Mouse (Mus musculus) forebrain, embryonic 11.5 days (tissue): ENCODE data around the gene Npas3. TPM values are rescaled to one million over a fixed set of nuclear protein-coding genes. Genes with fewer than 3 reads are reported as not detected.

Experiments
- ATAC-seq: fragments of 200-750 bp; cut with Nextera tagmentation; replicated peaks from 2 replicates; pipeline ENCODE4 v1.8.0; 2017; ENCODE audit warnings: moderate TSS enrichment; ENCODE audit not compliant: low FRiP score
- DNase-seq: peaks from one replicate; pipeline ENCODE4 v3.0.0-alpha.2; 2017; ENCODE audit warnings: low spot score
- H3K27ac ChIP-seq: fragments of 300-500 bp; sonication (generic); 2 replicates; pipeline ENCODE4 v1.5.1; 2014; ENCODE audit warnings: low read depth, low read length
- H3K27me3 ChIP-seq: fragments of 300-500 bp; sonication (generic); 2 replicates; pipeline ENCODE4 v1.6.1; 2014; ENCODE audit warnings: mild to moderate bottlenecking, low read length, mixed read lengths; ENCODE audit not compliant: control insufficient read depth, insufficient read depth
- H3K36me3 ChIP-seq: fragments of 300-500 bp; sonication (generic); 2 replicates; pipeline ENCODE4 v1.6.1; 2014; ENCODE audit warnings: mild to moderate bottlenecking, low read length, moderate library complexity, mixed read lengths; ENCODE audit not compliant: control insufficient read depth, insufficient read depth
- H3K4me1 ChIP-seq: fragments of 300-500 bp; sonication (generic); replicated peaks from 2 replicates; pipeline ENCODE4 v1.6.1; 2014; ENCODE audit warnings: low read length, mixed read lengths; ENCODE audit not compliant: control insufficient read depth, insufficient read depth
- H3K4me2 ChIP-seq: fragments of 300-500 bp; sonication (generic); 2 replicates; pipeline ENCODE4 v1.6.1; 2014; ENCODE audit warnings: low read depth, mild to moderate bottlenecking, low read length, moderate library complexity, mixed read lengths; ENCODE audit not compliant: severe bottlenecking
- H3K4me3 ChIP-seq: fragments of 300-500 bp; sonication (generic); 2 replicates; pipeline ENCODE4 v1.5.1; 2014; ENCODE audit warnings: low read depth, low read length
- H3K9ac ChIP-seq: fragments of 300-500 bp; sonication (generic); 2 replicates; pipeline ENCODE4 v1.6.1; 2014; ENCODE audit warnings: low read length
- H3K9me3 ChIP-seq: fragments of 300-500 bp; sonication (generic); 2 replicates; pipeline ENCODE4 v1.6.1; 2016; ENCODE audit warnings: low read length, mixed read lengths; ENCODE audit not compliant: control insufficient read depth
- WGBS: fragments of 180-500 bp; shearing (Covaris S2); extraction: QIAGEN DNeasy Blood & Tissue Kit; methylation state at CpG from one replicate; pipeline ENCODE4 v1.1.7; 2014; 5-methylcytosine and 5-hydroxymethylcytosine counted together
- polyA plus RNA-seq: library from polyadenylated mRNA; unstranded; fragments of >200 nt; fragmentation: Nextera tagmentation; extraction: Ambion mirVana; gene quantifications from 2 replicates; pipeline ENCODE4 v1.2.1, GENCODE M21; 2014

The Npas3 gene
- polyA plus RNA-seq, 1 experiment from 2014 or later, result 22.5 TPM

DNA sequence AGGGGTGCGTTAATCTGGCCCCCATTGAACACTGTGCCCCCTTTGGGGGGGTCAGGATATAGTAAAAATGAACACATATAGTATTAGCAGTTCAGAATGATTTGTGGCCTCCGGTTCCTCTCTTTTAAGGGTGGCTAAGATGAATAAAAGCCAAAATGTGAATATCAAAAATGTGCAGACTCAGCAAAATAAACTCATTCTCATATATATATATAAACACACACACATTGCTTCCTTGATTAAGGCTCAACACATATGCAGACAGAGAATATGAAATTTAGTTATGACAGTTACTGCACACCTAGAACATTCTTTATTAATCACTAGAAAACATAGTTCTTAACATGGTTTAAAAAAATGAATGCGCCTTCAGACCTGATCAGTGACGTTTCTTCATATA, 430.7 kb downstream of the Npas3 start:
- WGBS, result 95% methylated on average over 4 of the region's 4 CpGs
- Histone ChIP-seq H3K27ac (no peak overlapping the region), H3K4me2 (no peak overlapping the region), H3K4me3 (no peak overlapping the region), H3K9ac (no peak overlapping the region), H3K9me3 (no peaks in the 10 kb centered on the region), H3K36me3 (no peaks in the 10 kb centered on the region), H3K27me3 (no peaks in the 10 kb centered on the region), H3K4me1 (peaks cover 4% of the 10 kb centered on the region; the same call in 1 of the 2 replicates)
- DNase-seq, result no peak
- ATAC-seq, result no peak

DNA sequence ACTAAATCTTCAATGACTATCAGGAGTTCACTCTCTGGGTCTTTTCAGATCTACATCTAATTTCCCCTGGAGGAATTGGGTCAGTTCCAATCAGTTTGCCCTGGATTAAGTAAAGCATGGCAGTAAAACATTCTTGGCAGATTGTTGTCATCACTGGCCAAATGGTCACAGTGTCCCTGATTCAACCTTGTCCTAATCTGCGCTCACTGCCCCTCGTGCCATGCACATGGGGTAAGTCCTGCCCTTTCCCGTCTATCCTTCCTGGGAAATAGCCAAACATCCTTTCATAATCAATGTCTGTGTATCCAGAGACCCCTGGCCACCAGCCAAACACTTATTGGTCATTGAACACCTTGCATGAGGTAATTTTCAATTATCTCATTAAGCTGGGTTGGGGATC, 432.0 kb downstream of the Npas3 start:
- 71% methylated on average over 3 of the region's 3 CpGs for WGBS
- no peak overlapping the region for H3K4me2 ChIP-seq
- peaks cover 4% of the 10 kb centered on the region; the same call in 1 of the 2 replicates for H3K4me1 ChIP-seq
- no peak overlapping the region for H3K9ac ChIP-seq
- H3K4me3 ChIP-seq, result no peak overlapping the region
- DNase-seq (no peak), ATAC-seq (no peak)
- no peak overlapping the region for H3K27ac ChIP-seq
- H3K9me3 ChIP-seq, result no peaks in the 10 kb centered on the region
- no peaks in the 10 kb centered on the region for H3K27me3 ChIP-seq
- H3K36me3 ChIP-seq, result no peaks in the 10 kb centered on the region

DNA sequence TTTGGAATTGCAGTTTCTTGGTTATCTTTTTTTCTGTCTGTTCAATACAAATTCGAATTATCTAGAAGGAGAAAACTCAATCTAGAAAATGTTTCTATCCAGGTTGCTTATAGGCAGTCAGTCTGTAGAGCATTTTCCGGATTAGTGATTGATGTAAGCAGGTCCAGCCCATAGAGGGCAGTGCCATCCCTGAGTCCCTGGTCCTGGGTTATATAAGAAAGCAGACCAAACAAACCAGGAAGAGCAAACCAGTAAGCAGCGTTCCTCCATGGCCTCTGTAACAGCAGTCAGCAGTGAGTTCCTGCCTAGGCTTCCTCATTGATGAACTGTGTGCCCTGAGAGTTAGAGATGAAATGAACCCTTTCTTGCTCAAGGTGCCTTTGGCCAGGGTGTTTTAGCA, 433.6 kb downstream of the Npas3 start:
- Histone ChIP-seq H3K4me1 (peaks cover 4% of the 10 kb centered on the region; the same call in 1 of the 2 replicates), H3K4me2 (no peak overlapping the region), H3K36me3 (no peaks in the 10 kb centered on the region), H3K9ac (no peak overlapping the region), H3K27me3 (no peaks in the 10 kb centered on the region), H3K27ac (no peak overlapping the region), H3K4me3 (no peak overlapping the region), H3K9me3 (no peaks in the 10 kb centered on the region)
- no peak for ATAC-seq
- 57% methylated on average over 3 of the region's 3 CpGs for WGBS
- DNase-seq, result no peak

DNA sequence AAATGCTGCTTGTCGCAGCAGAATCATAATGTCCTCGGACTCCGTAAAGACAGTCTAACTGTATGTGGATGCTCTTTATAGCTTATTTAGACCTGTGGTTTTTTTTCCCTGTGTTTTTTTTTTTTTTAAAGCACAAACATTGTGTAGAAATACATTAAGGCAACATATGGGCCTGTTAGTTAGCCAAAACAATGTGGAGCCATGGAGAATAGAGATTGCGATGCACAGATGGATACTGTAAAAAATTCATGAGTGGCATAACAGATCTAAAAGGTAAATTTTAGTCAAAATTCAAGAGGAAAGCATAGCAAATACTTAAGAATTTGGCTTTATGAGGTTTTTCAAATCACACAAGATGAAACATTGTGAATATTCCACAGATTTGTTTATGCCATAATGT, 444.0 kb downstream of the Npas3 start:
- Histone ChIP-seq H3K9ac (no peak overlapping the region), H3K36me3 (no peaks in the 10 kb centered on the region), H3K4me2 (no peak overlapping the region), H3K9me3 (no peaks in the 10 kb centered on the region), H3K27ac (no peak overlapping the region), H3K4me3 (no peak overlapping the region), H3K4me1 (no peaks in the 10 kb centered on the region), H3K27me3 (no peaks in the 10 kb centered on the region)
- no peak for DNase-seq
- 95% methylated on average over 4 of the region's 4 CpGs for WGBS
- no peak for ATAC-seq

DNA sequence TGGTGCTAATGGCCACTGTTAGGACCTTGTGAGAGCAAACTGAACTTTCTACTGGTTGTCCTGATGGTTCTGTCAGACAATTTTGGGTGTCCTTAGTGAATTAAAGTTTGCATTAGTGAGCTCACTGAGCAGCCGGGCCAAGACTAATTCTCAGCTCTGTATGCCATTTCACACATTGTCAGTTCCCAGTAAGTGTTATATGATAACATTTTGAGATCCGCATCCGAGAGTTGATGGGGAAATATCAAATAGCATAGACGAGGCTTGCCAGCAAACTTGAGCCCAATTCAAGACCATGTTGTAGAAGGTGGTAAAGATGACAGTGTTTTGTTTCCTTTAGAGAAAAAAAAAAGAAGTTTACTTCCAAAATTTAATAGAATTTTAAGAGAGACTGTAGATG, 445.9 kb downstream of the Npas3 start:
- no peaks in the 10 kb centered on the region for H3K27me3 ChIP-seq
- 86% methylated on average over 4 of the region's 4 CpGs for WGBS
- no peak overlapping the region for H3K4me3 ChIP-seq
- DNase-seq, result no peak
- no peak overlapping the region for H3K27ac ChIP-seq
- H3K36me3 ChIP-seq, result no peaks in the 10 kb centered on the region
- ATAC-seq, result no peak
- no peak overlapping the region for H3K9ac ChIP-seq
- no peak overlapping the region for H3K4me2 ChIP-seq
- H3K9me3 ChIP-seq, result no peaks in the 10 kb centered on the region
- H3K4me1 ChIP-seq, result no peaks in the 10 kb centered on the region

DNA sequence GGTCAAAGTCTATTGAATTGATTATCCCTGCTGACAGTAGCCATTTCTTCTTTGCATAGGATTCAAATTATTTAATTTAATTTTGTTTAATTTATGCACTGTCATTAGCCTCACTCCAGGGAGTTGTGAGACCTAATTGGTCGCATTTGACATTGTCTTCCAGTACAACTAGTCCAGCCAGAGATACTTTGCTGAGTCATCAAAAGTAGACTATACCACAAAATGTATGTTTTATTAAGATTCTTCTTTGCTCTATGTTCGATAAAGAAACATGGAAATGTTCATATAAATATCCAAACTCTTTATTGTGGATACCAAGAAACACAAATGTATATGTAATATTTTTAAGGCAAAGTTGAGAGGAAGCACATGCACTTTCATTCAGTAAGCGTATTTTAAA, 446.8 kb downstream of the Npas3 start:
- Histone ChIP-seq H3K4me2 (no peak overlapping the region), H3K4me3 (no peak overlapping the region), H3K27me3 (no peaks in the 10 kb centered on the region), H3K9me3 (no peaks in the 10 kb centered on the region), H3K4me1 (no peaks in the 10 kb centered on the region), H3K27ac (no peak overlapping the region), H3K9ac (no peak overlapping the region), H3K36me3 (no peaks in the 10 kb centered on the region)
- 90% methylated on average over 3 of the region's 3 CpGs for WGBS
- ATAC-seq, result no peak
- DNase-seq, result no peak

DNA sequence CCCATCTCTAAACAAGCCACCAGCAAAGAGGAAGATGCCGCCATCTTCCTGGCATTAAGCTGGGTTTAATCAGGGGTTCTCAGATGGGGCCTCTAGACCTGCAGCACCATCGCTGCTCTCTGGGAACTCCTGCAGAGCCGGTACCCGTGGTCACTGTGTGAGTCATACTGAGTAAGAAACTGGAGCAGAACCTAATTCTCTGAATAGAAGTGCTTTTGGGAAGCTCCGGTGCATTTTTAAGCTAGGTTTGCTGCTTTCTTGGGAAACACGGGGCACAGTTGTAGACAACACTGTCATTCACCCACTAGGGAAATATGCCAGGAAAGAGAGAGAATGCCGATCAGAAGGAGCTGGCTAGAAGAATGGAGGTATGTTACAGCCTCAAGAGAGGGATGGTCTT, 449.2 kb downstream of the Npas3 start:
- ATAC-seq (no peak), DNase-seq (no peak)
- no peak overlapping the region for H3K4me3 ChIP-seq
- no peak overlapping the region for H3K9ac ChIP-seq
- H3K9me3 ChIP-seq, result no peaks in the 10 kb centered on the region
- no peak overlapping the region for H3K4me2 ChIP-seq
- H3K27me3 ChIP-seq, result no peaks in the 10 kb centered on the region
- 90% methylated on average over 7 of the region's 7 CpGs for WGBS
- no peaks in the 10 kb centered on the region for H3K4me1 ChIP-seq
- H3K36me3 ChIP-seq, result no peaks in the 10 kb centered on the region
- H3K27ac ChIP-seq, result no peak overlapping the region

DNA sequence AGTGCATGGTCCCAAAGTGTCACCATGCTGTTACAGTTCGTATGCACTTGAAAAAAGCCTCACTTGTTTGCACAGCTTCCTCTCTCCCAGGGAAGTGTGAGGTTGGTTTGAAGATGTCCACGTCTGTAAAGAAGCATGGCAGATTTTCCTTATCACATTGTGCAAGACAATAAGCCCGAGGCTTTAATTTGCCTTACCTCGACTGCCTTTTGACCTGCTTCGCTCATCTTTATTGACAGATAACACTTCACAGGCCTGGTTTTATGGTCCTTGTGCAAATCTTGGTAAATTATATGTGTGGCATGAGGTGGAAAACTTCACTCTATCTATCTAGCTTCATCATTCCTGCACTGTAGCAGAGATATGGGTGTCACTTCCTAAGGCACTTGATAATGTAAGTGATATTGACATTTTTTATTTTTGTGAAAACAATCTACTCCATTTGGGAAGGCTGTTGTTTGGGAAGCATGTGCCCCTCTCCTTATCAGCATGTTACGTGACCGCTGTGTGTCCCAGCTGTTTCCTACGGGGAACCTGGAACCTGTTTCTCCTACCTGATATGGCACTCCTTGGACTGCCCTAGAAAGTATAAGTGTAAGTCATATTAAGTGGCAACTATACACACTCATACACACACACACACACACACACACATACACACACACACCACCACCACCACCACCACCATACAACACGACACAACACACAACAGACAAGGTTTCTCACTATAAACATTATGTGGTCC, 450.2 kb downstream of the Npas3 start:
- H3K4me2 ChIP-seq, result no peak overlapping the region
- no peak for ATAC-seq
- H3K27me3 ChIP-seq, result no peaks in the 10 kb centered on the region
- H3K4me1 ChIP-seq, result no peaks in the 10 kb centered on the region
- H3K36me3 ChIP-seq, result no peaks in the 10 kb centered on the region
- no peak overlapping the region for H3K27ac ChIP-seq
- no peak overlapping the region for H3K4me3 ChIP-seq
- no peaks in the 10 kb centered on the region for H3K9me3 ChIP-seq
- H3K9ac ChIP-seq, result no peak overlapping the region
- no peak for DNase-seq
- 90% methylated on average over 9 of the region's 9 CpGs for WGBS

DNA sequence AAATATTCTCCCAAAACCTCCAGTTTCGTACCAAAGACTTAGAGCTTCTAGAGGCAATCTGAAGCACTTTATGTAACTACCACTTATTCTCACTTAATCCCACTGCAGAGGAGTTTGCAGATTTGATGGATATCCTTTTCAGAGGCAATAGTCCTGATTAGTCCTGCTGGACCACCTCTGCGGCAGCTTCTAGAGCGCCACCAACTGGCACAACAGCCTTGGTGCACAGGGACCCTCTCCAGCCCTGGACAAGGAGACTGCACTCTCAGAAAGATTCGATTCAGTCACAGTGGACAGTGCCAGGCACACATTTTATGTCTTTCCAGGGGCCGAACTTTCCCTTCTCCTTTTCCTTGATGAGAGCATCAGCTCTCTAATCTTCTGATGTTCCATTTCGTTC, 471.4 kb downstream of the Npas3 start:
- no peak overlapping the region for H3K9ac ChIP-seq
- no peak for ATAC-seq
- no peak overlapping the region for H3K4me2 ChIP-seq
- no peaks in the 10 kb centered on the region for H3K27me3 ChIP-seq
- no peaks in the 10 kb centered on the region; the same call in 1 of the 2 replicates for H3K9me3 ChIP-seq
- peak; percentile 57 for DNase-seq
- no peak overlapping the region for H3K4me3 ChIP-seq
- 60% methylated on average over 6 of the region's 6 CpGs for WGBS
- H3K36me3 ChIP-seq, result no peaks in the 10 kb centered on the region
- no peaks in the 10 kb centered on the region for H3K4me1 ChIP-seq
- H3K27ac ChIP-seq, result no peak overlapping the region
